Mouse (Mus musculus): ENCODE results near the gene Defa22. TPM values are rescaled to one million over a fixed set of nuclear protein-coding genes. Genes with fewer than 3 reads are reported as not detected.
"Not testable (repeated sequence)": the region's sequence is repeated elsewhere in the genome, so short reads cannot be mapped to it uniquely, and the experiment has no call there.

Defa22 gene
- not detected for total RNA-seq (2021)
- long read RNA-seq, experiment 1 = 0 reads
- long read RNA-seq, experiment 2 = 0 reads

DNA sequence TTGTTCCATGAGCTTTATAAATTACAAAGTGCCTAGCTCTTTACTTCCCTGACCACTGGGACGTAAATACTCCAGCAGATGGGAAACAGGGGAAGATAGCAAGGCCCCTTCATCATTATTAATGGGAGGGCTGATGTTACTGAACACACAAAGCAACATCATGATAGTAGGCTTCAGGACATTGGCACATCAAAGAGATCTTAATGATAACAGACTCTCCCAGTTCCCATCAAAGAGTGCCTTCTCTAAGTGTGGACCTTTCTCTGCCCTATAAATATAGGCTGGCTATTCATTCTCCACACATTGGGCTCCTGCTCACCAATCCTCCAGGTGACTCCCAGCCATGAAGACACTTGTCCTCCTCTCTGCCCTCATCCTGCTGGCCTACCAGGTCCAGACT lies at the start of gene Defa22:
Gene Defa22 (plus strand): TSS at position 301 of the 400 bp plus-strand sequence.
- DNase-seq = not testable (repeated sequence)

DNA sequence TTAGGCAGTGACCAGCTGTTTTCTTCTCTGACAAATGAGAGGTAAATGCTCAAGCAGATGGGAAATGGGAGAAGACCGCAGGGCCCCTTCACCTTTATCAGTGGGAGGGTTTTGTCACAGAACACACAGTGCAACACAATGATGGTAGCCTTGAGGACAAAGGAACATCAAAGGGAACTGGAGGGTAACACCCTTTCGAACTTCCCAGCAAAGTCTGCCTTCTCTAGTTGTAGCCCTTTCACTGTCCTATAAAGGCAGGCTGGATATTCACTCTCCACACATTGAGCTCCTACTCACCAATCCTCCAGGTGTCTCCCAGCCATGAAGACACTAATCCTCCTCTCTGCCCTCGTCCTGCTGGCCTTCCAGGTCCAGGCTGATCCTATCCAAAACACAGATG lies 27.7 kb upstream of the Defa22 start, which contains the start of gene Defa30:
Gene Defa30 (plus strand): TSS at position 301 of the 400 bp plus-strand sequence.
- not testable (repeated sequence) for DNase-seq

- DNase-seq = not testable (repeated sequence)
Observed at GRCm38 (mm10) chr8:21191314-21191713, 29.2 kb downstream of the Defa22 start, which contains the start of gene Defa31. Gene Defa31, plus strand, starts transcription at chr8:21191614.

DNA sequence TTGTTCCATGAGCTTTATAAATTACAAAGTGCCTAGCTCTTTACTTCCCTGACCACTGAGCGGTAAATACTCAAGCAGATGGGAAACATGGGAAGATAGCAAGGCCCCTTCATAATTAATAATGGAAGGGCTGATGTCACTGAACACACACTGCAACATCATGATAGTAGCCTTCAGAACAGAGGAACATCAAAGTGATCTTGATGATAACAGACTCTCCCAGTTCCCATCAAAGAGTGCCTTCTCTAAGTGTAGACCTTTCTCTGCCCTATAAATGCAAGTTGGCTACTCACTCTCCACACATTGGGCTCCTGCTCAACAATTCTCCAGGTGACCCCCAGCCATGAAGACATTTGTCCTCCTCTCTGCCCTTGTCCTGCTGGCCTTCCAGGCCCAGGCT lies 39.2 kb downstream of the Defa22 start, which contains the start of gene Gm15293:
Gene Gm15293 (plus strand): TSS at position 301 of the 400 bp plus-strand sequence.
- DNase-seq = not testable (repeated sequence)

Other genes starting within 250 kb of the Defa22 start
- gene Gm6040, start 240.2 kb upstream of the Defa22 start, total RNA-seq (2021) = not detected
- gene AY761185, start 217.6 kb upstream of the Defa22 start, total RNA-seq (2021) = not detected
- not detected for gene Defa21, start 136.7 kb upstream of the Defa22 start, total RNA-seq (2021)
- not detected for gene Defa23, start 107.2 kb upstream of the Defa22 start, total RNA-seq (2021)
- gene Defa35, start 97.2 kb upstream of the Defa22 start, total RNA-seq (2021) = not detected
- gene Defa25, start 77.8 kb upstream of the Defa22 start, total RNA-seq (2021) = not detected
- not detected for gene Gm14851, start 66.2 kb upstream of the Defa22 start, total RNA-seq (2021)
- not detected for gene Defa30, start 27.6 kb upstream of the Defa22 start, total RNA-seq (2021)
- gene Defa31, start 29.3 kb downstream of the Defa22 start, total RNA-seq (2021) = not detected
- not detected for gene Gm15293, start 39.3 kb downstream of the Defa22 start, total RNA-seq (2021)
- gene Gm15292, start 87.5 kb downstream of the Defa22 start, total RNA-seq (2021) = not detected
- not detected for gene Defa27, start 153.3 kb downstream of the Defa22 start, total RNA-seq (2021)
- gene Defa29, start 164.7 kb downstream of the Defa22 start, total RNA-seq (2021) = not detected
- not detected for gene Defa2, start 216.2 kb downstream of the Defa22 start, total RNA-seq (2021)
- gene Defa33, start 229.5 kb downstream of the Defa22 start, total RNA-seq (2021) = not detected

All from heart, adult 18-20 months (tissue).